Mouse (Mus musculus) embryonic facial prominence, embryonic 10.5 days (tissue): ENCODE data around the gene Ndufs5. TPM values are rescaled to one million over a fixed set of nuclear protein-coding genes. Genes with fewer than 3 reads are reported as not detected.

ENCODE experiments used
- DNase-seq: peaks from one replicate; pipeline ENCODE4 v3.0.0-alpha.2; 2017; ENCODE audit warnings: low spot score
- H3K27ac ChIP-seq: fragments of 300-500 bp; sonication (generic); replicated peaks from 2 replicates; pipeline ENCODE4 v1.5.1; 2016; ENCODE audit warnings: mild to moderate bottlenecking
- H3K27me3 ChIP-seq: fragments of 300-500 bp; sonication (generic); replicated peaks from 2 replicates; pipeline ENCODE4 v1.6.1; 2016; ENCODE audit warnings: low read depth, mild to moderate bottlenecking; ENCODE audit not compliant: poor library complexity, severe bottlenecking
- H3K36me3 ChIP-seq: fragments of 300-500 bp; sonication (generic); replicated peaks from 2 replicates; pipeline ENCODE4 v1.6.1; 2016; ENCODE audit warnings: mild to moderate bottlenecking, moderate library complexity
- H3K4me1 ChIP-seq: fragments of 300-500 bp; sonication (generic); 2 replicates; pipeline ENCODE4 v1.6.1; 2016
- H3K4me3 ChIP-seq: fragments of 300-500 bp; sonication (generic); 2 replicates; pipeline ENCODE4 v1.5.1; 2016; ENCODE audit warnings: mild to moderate bottlenecking, moderate library complexity
- H3K9me3 ChIP-seq: fragments of 300-500 bp; sonication (generic); 2 replicates; pipeline ENCODE4 v1.6.1; 2016; ENCODE audit warnings: mild to moderate bottlenecking
- WGBS: fragments of 180-500 bp; shearing (Covaris S2); methylation state at CpG from one replicate; pipeline ENCODE4 v1.1.7; 2016; 5-methylcytosine and 5-hydroxymethylcytosine counted together
- polyA plus RNA-seq: library from polyadenylated mRNA; unstranded; fragments of >200 nt; fragmentation: Nextera tagmentation; extraction: Ambion mirVana; gene quantifications from 2 replicates; pipeline ENCODE4 v1.2.1, GENCODE M21; 2016

The Ndufs5 gene
- polyA plus RNA-seq, 1 experiment from 2014 or later = 332 TPM

DNA sequence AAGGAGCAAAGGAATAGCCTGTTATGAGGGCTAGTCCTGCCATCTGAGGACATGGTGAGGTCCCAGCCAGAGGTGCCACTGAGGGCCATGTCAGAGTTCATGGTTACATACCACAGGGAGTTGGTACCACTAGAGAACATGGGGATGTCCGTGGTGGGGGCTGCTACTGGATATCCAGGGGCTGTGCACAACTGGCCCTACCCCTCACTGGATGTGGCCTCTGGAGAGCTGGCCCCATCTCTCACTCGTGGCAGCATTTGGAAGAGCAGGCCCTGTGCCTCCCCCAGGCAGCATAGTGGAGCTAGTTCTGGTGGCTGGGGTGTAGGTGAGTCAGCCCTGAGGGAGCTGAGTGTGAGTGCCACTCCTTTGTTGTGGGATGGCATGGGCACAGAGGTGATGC is 14.9 kb upstream of the Ndufs5 start:
- H3K9me3 ChIP-seq = no peaks in the 10 kb centered on the region
- no peaks in the 10 kb centered on the region for H3K4me1 ChIP-seq
- no peak overlapping the region for H3K4me3 ChIP-seq
- no peak for DNase-seq
- H3K36me3 ChIP-seq = peaks cover 53% of the 10 kb centered on the region
- WGBS = 88% methylated on average over 2 of the region's 2 CpGs
- H3K27me3 ChIP-seq = no peaks in the 10 kb centered on the region
- H3K27ac ChIP-seq = no peak overlapping the region

- 93% methylated on average over 4 of the region's 4 CpGs for WGBS
Measured at GRCm38 (mm10) chr4:123732163-123732910, 14.3 kb upstream of the Ndufs5 start.

GRCm38 (mm10) chr4:123721761-123722160 is 3.8 kb upstream of the Ndufs5 start:
- H3K27ac ChIP-seq = no peak overlapping the region
- no peaks in the 10 kb centered on the region for H3K9me3 ChIP-seq
- H3K4me1 ChIP-seq = peaks cover 14% of the 10 kb centered on the region
- no peaks in the 10 kb centered on the region for H3K36me3 ChIP-seq
- H3K27me3 ChIP-seq = no peaks in the 10 kb centered on the region
- DNase-seq = no peak
- H3K4me3 ChIP-seq = no peak overlapping the region
- WGBS = 89% methylated on average over 4 of the region's 4 CpGs

More at GRCm38 (mm10) chr4:123732163-123732910, 14.3 kb upstream of the Ndufs5 start:
- no peaks in the 10 kb centered on the region for H3K9me3 ChIP-seq
- no peak for DNase-seq
- no peak overlapping the region for H3K27ac ChIP-seq
- H3K36me3 ChIP-seq = peaks cover 48% of the 10 kb centered on the region
- H3K4me3 ChIP-seq = no peak overlapping the region
- H3K4me1 ChIP-seq = no peaks in the 10 kb centered on the region
- no peaks in the 10 kb centered on the region for H3K27me3 ChIP-seq

GRCm38 (mm10) chr4:123718434-123718780 is 405 bp upstream of the Ndufs5 start:
- Histone ChIP-seq H3K9me3 (no peaks in the 10 kb centered on the region), H3K4me3 (peak overlapping the region; percentile 92), H3K36me3 (peaks cover 25% of the 10 kb centered on the region), H3K27me3 (no peaks in the 10 kb centered on the region), H3K27ac (peak overlapping the region; percentile 87), H3K4me1 (peaks cover 18% of the 10 kb centered on the region)
- no peak for DNase-seq
- 37% methylated on average over 7 of the region's 7 CpGs for WGBS

DNA sequence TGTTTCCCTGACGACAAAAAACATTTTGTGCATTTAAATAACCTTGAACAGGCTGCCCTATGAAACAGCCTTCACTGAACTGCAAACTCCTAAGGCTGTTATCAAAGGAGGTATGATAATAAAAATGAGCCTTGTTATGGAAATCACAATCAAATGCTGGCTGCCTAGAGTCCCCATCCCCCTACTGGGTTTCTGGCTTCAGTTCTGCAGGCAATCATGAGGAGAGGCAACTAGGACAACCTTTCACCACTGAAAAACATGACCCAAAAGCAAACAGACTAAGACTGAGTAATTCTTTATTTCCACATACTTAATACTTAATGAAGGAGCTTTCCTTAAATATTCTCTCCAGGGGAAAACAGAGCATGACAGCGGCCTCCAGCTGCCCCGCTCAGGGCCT is 5.6 kb downstream of the Ndufs5 start:
- 92% methylated on average over 3 of the region's 3 CpGs for WGBS
- peaks cover 46% of the 10 kb centered on the region for H3K36me3 ChIP-seq
- H3K27me3 ChIP-seq = no peaks in the 10 kb centered on the region
- no peak overlapping the region for H3K27ac ChIP-seq
- no peak for DNase-seq
- no peaks in the 10 kb centered on the region for H3K9me3 ChIP-seq
- H3K4me3 ChIP-seq = no peak overlapping the region
- peaks cover 10% of the 10 kb centered on the region for H3K4me1 ChIP-seq

DNA sequence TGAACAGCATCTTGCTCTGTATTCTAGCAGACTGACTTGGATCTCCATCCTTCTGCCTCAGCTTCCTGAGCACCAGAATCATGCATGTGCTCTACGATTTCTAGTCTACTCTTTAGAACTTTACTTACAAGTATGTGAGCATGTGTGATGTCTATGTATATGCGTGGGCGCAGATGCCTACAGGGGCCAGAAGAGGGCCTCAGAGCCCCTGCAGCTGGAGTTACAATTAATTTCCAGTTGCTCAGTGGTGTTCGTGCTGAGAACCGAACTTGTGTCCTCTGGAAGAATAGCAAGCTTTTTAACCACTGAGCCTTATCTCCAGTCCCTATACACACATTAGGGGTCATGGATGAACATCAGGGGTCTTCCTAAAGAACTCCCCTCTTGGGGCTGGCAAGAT is 10.7 kb downstream of the Ndufs5 start:
- Histone ChIP-seq H3K4me3 (no peak overlapping the region), H3K27me3 (no peaks in the 10 kb centered on the region), H3K27ac (no peak overlapping the region), H3K36me3 (peaks cover 12% of the 10 kb centered on the region), H3K9me3 (no peaks in the 10 kb centered on the region), H3K4me1 (no peaks in the 10 kb centered on the region)
- 93% methylated on average over 5 of the region's 5 CpGs for WGBS
- DNase-seq = no peak

GRCm38 (mm10) chr4:123705340-123705739 is 12.7 kb downstream of the Ndufs5 start:
- no peaks in the 10 kb centered on the region for H3K9me3 ChIP-seq
- H3K27ac ChIP-seq = no peak overlapping the region
- no peaks in the 10 kb centered on the region for H3K27me3 ChIP-seq
- no peak overlapping the region for H3K4me3 ChIP-seq
- H3K4me1 ChIP-seq = no peaks in the 10 kb centered on the region
- no peak for DNase-seq
- 84% methylated on average over 2 of the region's 2 CpGs for WGBS
- H3K36me3 ChIP-seq = no peaks in the 10 kb centered on the region

DNA sequence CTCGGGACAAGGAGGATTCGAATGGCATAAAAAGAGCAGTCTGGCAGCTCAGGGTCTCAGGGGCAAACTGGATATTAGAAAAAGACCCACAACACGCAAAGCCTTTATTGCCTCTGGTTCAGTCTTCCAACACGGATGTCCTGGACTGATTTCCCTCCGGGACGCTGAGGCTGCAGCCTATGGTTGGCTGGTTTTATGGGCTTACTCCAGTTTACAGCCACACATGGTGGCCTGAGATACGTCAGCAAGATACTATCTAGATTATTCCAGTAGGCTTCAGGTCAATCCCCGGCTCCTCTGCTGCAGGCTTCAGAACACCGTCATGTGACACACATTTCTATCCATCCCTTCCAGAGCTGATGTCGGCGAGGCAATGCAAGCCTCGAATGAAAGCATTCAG is 24.6 kb downstream of the Ndufs5 start:
- no peaks in the 10 kb centered on the region for H3K36me3 ChIP-seq
- no peaks in the 10 kb centered on the region for H3K9me3 ChIP-seq
- 91% methylated on average over 12 of the region's 12 CpGs for WGBS
- DNase-seq = no peak
- H3K27me3 ChIP-seq = no peaks in the 10 kb centered on the region
- H3K4me1 ChIP-seq = 0 out of 2 replicates have a peak, but pooled peaks cover under 1% of the 10 kb centered on the region
- H3K4me3 ChIP-seq = no peak overlapping the region
- no peak overlapping the region for H3K27ac ChIP-seq

GRCm38 (mm10) chr4:123692071-123692470 is 25.9 kb downstream of the Ndufs5 start:
- 86% methylated on average over 3 of the region's 3 CpGs for WGBS
- Histone ChIP-seq H3K4me3 (no peak overlapping the region), H3K36me3 (no peaks in the 10 kb centered on the region), H3K27ac (no peak overlapping the region), H3K9me3 (no peaks in the 10 kb centered on the region), H3K4me1 (peaks cover 8% of the 10 kb centered on the region), H3K27me3 (no peaks in the 10 kb centered on the region)
- no peak for DNase-seq

GRCm38 (mm10) chr4:123690311-123690710 is 27.7 kb downstream of the Ndufs5 start:
- Histone ChIP-seq H3K27ac (no peak overlapping the region), H3K27me3 (peaks cover 14% of the 10 kb centered on the region), H3K36me3 (no peaks in the 10 kb centered on the region), H3K4me3 (no peak overlapping the region), H3K4me1 (peaks cover 24% of the 10 kb centered on the region), H3K9me3 (no peaks in the 10 kb centered on the region)
- WGBS = 85% methylated on average over 10 of the region's 10 CpGs
- no peak for DNase-seq

DNA sequence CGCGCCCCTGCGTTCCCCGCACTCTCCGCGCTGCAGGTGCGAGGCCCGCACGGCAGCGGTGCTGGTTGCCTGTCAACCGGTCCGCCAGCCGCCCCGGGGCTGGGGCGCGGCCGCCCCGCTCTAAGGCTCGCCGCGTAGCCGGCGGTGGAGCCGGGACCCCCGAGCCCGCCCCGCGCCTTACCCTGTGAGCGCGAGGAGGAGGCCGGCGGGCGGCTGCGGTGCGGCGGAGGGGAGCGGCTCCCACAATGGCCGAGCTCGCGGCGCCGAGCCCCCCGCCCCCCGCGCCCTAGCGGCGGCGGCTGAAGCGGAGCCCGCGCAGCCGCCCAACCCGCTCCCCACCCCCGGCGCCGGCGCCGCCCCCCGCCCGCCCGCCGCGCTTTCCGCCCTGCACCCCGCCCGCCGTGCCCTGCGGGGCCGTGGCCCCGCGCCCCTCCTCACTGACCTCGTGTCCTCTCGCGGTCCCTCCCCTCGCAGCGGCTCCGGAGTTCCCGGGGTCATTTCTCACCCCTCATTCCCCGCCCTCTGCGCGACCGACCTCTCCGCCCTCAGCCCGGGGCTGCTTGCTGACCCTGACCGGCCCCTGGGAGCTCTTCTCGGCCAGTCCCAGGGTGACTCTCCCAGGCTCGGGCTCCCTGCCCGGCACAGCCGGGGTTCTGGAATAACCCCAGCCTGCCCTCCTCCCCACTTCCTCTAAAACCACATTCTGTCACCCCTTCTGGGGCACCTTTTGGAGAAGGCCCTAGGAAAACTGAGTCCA is 30.8 kb downstream of the Ndufs5 start:
- H3K36me3 ChIP-seq = peaks cover 8% of the 10 kb centered on the region; the same call in 1 of the 2 replicates
- peak overlapping the region; percentile 88 for H3K27ac ChIP-seq
- H3K27me3 ChIP-seq = peaks cover 32% of the 10 kb centered on the region
- peaks cover 24% of the 10 kb centered on the region for H3K4me1 ChIP-seq
- DNase-seq = peak; percentile 72
- H3K9me3 ChIP-seq = no peaks in the 10 kb centered on the region
- WGBS = under 1% methylated on average over 73 of the region's 89 CpGs
- H3K4me3 ChIP-seq = peak overlapping the region; percentile 90

- H3K9me3 ChIP-seq = no peaks in the 10 kb centered on the region
- peak overlapping the region; percentile 88 for H3K27ac ChIP-seq
- under 1% methylated on average over 56 of the region's 56 CpGs for WGBS
- peaks cover 32% of the 10 kb centered on the region for H3K27me3 ChIP-seq
- peaks cover 26% of the 10 kb centered on the region for H3K4me1 ChIP-seq
- H3K4me3 ChIP-seq = peak overlapping the region; percentile 90
- peak; percentile 42 for DNase-seq
- peaks cover 8% of the 10 kb centered on the region; the same call in 1 of the 2 replicates for H3K36me3 ChIP-seq
Measured at GRCm38 (mm10) chr4:123686368-123687024, 31.5 kb downstream of the Ndufs5 start.
